Mouse (Mus musculus) lung, embryonic 15.5 days (tissue): ENCODE measurements at regions not wholly inside any gene's neighbourhood (a gene's known extent, or its start where the extent isn't known, plus 50 kb on each side); places are given as distances from the start of the nearest gene placed in this dataset.
A peak's percentile ranks its signal among the peaks of the same experiment; 100 is the strongest.

Experiments
- ATAC-seq: fragments of 200-750 bp; cut with Nextera tagmentation; 2 replicates; pipeline ENCODE4 v1.8.0; 2017; ENCODE audit warnings: moderate number of reproducible peaks, borderline replicate concordance; ENCODE audit not compliant: low FRiP score, low TSS enrichment; ENCODE audit errors: extremely low read depth
- H3K27ac ChIP-seq: fragments of 300-500 bp; sonication (generic); 2 replicates; pipeline ENCODE4 v1.5.1; 2015; ENCODE audit warnings: moderate library complexity, mild to moderate bottlenecking, inconsistent platforms
- H3K27me3 ChIP-seq: fragments of 300-500 bp; sonication (generic); 2 replicates; pipeline ENCODE4 v1.6.1; 2015; ENCODE audit warnings: inconsistent platforms
- H3K36me3 ChIP-seq: fragments of 300-500 bp; sonication (generic); 2 replicates; pipeline ENCODE4 v1.6.1; 2015; ENCODE audit warnings: inconsistent platforms
- H3K4me1 ChIP-seq: fragments of 300-500 bp; sonication (generic); 2 replicates; pipeline ENCODE4 v1.6.1; 2015; ENCODE audit warnings: inconsistent platforms
- H3K4me2 ChIP-seq: fragments of 300-500 bp; sonication (generic); 2 replicates; pipeline ENCODE4 v1.6.1; 2015; ENCODE audit warnings: inconsistent platforms, mild to moderate bottlenecking, moderate library complexity
- H3K4me3 ChIP-seq: fragments of 300-500 bp; sonication (generic); 2 replicates; pipeline ENCODE4 v1.5.1; 2015; ENCODE audit warnings: mild to moderate bottlenecking, inconsistent platforms
- H3K9ac ChIP-seq: fragments of 300-500 bp; sonication (generic); 2 replicates; pipeline ENCODE4 v1.6.1; 2015; ENCODE audit warnings: inconsistent platforms
- H3K9me3 ChIP-seq: fragments of 300-500 bp; sonication (generic); 2 replicates; pipeline ENCODE4 v1.6.1; 2016; ENCODE audit warnings: inconsistent platforms
- WGBS: fragments of 180-500 bp; shearing (Covaris S2); methylation state at CpG from one replicate; pipeline ENCODE4 v1.1.7; 2015; 5-methylcytosine and 5-hydroxymethylcytosine counted together

GRCm38 (mm10) chr2:106424974-106425373 is 268.1 kb upstream of the Mpped2 start:
- H3K4me2 ChIP-seq = no peak overlapping the region
- H3K36me3 ChIP-seq = no peaks in the 10 kb centered on the region
- H3K9me3 ChIP-seq = no peaks in the 10 kb centered on the region
- no peak overlapping the region for H3K4me3 ChIP-seq
- H3K27ac ChIP-seq = no peak overlapping the region
- 72% methylated on average over 3 of the region's 3 CpGs for WGBS
- H3K27me3 ChIP-seq = no peaks in the 10 kb centered on the region
- no peak overlapping the region for H3K9ac ChIP-seq
- ATAC-seq = no peak
- H3K4me1 ChIP-seq = no peaks in the 10 kb centered on the region

DNA sequence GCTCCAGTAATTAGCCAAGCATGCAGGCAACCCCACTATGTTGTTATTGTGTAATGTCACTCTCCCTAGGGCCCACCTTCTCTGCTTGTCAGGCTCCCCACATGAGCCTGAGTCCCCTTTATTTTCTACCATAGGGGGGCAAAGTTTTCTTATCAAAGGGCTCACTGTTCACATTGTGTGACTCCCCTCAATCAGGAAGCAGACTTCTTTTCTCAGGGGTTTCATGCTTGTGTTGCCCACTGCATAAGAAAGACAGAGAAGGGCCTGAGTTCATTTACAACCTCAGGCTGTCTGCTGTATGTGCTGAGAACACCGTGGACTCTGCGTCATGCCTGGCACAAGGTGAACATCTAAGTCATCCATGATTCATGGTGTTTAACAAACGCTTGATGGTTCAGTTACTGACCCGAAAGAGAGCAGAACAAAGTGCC is 267.6 kb upstream of the Mpped2 start:
- Histone ChIP-seq H3K4me1 (no peaks in the 10 kb centered on the region), H3K9ac (no peak overlapping the region)

GRCm38 (mm10) chr2:106426010-106426409 is 267.1 kb upstream of the Mpped2 start:
- no peak overlapping the region for H3K9ac ChIP-seq
- H3K36me3 ChIP-seq = no peaks in the 10 kb centered on the region
- no peak overlapping the region for H3K4me2 ChIP-seq
- WGBS = 88% methylated on average over 1 of the region's 1 CpGs
- H3K9me3 ChIP-seq = no peaks in the 10 kb centered on the region
- no peaks in the 10 kb centered on the region for H3K4me1 ChIP-seq
- H3K4me3 ChIP-seq = no peak overlapping the region
- no peak overlapping the region for H3K27ac ChIP-seq
- no peak for ATAC-seq
- H3K27me3 ChIP-seq = no peaks in the 10 kb centered on the region

More for the DNA sequence above, 267.6 kb upstream of the Mpped2 start:
- 78% methylated on average over 4 of the region's 4 CpGs for WGBS
- no peak overlapping the region for H3K27ac ChIP-seq
- no peaks in the 10 kb centered on the region for H3K27me3 ChIP-seq
- H3K36me3 ChIP-seq = no peaks in the 10 kb centered on the region
- ATAC-seq = no peak
- H3K4me3 ChIP-seq = no peak overlapping the region
- H3K4me2 ChIP-seq = no peak overlapping the region
- no peaks in the 10 kb centered on the region for H3K9me3 ChIP-seq

DNA sequence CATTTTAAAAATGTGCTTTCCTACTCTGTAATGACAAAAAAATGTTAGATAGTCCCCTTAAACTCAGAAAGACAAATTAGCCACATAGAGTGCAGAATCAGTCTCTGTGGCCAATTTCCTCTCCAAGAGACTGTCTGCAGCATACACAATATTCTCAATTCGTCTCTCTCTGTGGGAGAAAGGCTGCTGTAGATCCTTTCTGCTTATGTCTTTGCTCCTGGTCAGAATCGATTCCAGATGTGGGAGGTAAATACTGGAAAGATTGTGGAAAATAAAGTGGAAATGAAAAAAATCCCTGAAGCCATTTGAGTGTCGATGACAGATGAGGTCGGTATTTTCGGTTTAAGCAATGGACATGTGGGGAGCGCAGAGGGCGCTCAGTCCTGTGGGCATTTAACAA is 265.8 kb upstream of the Mpped2 start:
- H3K9ac ChIP-seq = no peak overlapping the region

DNA sequence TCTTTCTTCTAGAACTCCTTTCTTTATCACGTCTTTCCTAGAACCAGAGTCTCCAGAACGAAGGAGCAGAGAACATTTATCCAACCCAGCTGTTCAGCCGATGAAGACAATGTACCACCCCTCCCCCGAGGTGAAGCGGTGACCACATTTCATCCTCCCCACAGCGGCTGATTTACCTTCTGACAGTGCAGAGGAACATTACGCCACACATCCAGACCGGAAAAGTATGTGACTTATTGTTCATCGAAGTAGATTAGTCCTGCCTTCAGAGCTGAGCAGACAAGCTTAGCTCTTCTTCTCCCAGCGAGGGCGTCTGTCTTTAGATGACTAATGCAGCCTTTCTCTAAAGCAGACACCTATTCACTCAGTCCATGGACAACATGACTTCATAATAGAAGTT is 264.2 kb upstream of the Mpped2 start:
- no peak for ATAC-seq
- 24% methylated on average over 11 of the region's 11 CpGs for WGBS
- no peak overlapping the region for H3K9ac ChIP-seq
- H3K4me2 ChIP-seq = 0 out of 2 replicates have a peak overlapping the region, but pooled peaks have one; percentile 4
- H3K4me3 ChIP-seq = no peak overlapping the region
- no peaks in the 10 kb centered on the region for H3K27me3 ChIP-seq
- H3K9me3 ChIP-seq = no peaks in the 10 kb centered on the region
- no peak overlapping the region for H3K27ac ChIP-seq
- H3K36me3 ChIP-seq = no peaks in the 10 kb centered on the region
- no peaks in the 10 kb centered on the region for H3K4me1 ChIP-seq

More for the DNA sequence above, 265.8 kb upstream of the Mpped2 start:
- ATAC-seq = no peak
- Histone ChIP-seq H3K4me2 (0 out of 2 replicates have a peak overlapping the region, but pooled peaks have one; percentile 10), H3K27me3 (no peaks in the 10 kb centered on the region), H3K4me1 (no peaks in the 10 kb centered on the region), H3K4me3 (no peak overlapping the region), H3K27ac (no peak overlapping the region), H3K9me3 (no peaks in the 10 kb centered on the region), H3K36me3 (no peaks in the 10 kb centered on the region)
- WGBS = 65% methylated on average over 7 of the region's 7 CpGs

DNA sequence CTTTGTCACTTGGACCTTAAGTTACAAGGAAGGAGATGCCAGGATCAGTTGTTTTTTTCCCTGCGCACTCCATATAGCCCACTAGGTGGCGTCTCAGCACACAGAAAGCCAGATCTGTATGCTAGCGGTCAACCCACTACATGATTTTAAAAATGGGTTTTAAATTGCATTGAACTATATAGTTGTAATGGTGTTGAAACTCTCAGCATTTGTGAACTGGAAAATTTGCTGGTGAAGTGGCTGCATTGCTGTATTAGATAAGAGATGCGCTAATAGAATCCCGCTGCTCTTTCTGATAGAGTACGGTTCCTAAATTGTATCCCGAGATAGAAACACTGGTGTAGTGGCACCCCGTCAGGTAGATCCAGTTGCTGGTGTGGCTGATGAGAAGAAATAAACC is 261.9 kb upstream of the Mpped2 start:
- H3K27me3 ChIP-seq = no peaks in the 10 kb centered on the region
- no peaks in the 10 kb centered on the region for H3K36me3 ChIP-seq
- ATAC-seq = peak; percentile 67; the same call in 1 of the 2 replicates
- H3K4me1 ChIP-seq = no peaks in the 10 kb centered on the region
- no peak overlapping the region for H3K27ac ChIP-seq
- H3K9ac ChIP-seq = no peak overlapping the region
- WGBS = 29% methylated on average over 8 of the region's 8 CpGs
- no peaks in the 10 kb centered on the region for H3K9me3 ChIP-seq
- no peak overlapping the region for H3K4me3 ChIP-seq
- no peak overlapping the region for H3K4me2 ChIP-seq

DNA sequence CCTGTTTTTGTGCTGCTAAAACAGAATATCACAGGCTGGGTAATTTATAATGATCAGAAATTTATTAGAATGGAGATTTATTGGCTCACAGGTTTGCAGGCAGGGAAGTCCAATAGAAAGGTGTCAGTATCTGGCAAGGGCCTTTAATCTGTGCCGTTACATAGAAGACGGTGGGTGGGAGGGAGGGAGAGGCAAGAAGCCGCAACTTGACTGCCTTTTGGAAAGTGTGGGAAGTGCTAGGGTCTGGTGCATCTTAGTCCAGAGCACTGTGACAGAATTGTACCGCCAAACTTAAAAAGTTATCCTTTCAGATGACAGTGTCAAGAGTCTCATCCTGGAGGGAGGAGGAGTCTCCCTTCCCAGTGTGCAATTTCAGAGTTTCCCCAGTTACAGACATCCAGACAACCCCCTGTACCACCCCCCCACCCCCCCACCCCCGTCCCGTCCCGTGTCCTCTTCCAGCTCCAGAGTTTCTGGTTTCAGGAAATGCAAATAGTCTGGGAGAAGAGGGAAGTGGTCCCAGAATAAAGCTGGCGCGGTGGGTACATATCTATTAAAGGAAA is 261.4 kb upstream of the Mpped2 start:
- ATAC-seq = no peak
- no peaks in the 10 kb centered on the region for H3K9me3 ChIP-seq
- no peaks in the 10 kb centered on the region for H3K4me1 ChIP-seq
- no peaks in the 10 kb centered on the region for H3K27me3 ChIP-seq
- H3K36me3 ChIP-seq = no peaks in the 10 kb centered on the region
- WGBS = 18% methylated on average over 9 of the region's 9 CpGs
- no peak overlapping the region for H3K4me3 ChIP-seq
- H3K27ac ChIP-seq = no peak overlapping the region
- no peak overlapping the region for H3K4me2 ChIP-seq
- H3K9ac ChIP-seq = no peak overlapping the region

DNA sequence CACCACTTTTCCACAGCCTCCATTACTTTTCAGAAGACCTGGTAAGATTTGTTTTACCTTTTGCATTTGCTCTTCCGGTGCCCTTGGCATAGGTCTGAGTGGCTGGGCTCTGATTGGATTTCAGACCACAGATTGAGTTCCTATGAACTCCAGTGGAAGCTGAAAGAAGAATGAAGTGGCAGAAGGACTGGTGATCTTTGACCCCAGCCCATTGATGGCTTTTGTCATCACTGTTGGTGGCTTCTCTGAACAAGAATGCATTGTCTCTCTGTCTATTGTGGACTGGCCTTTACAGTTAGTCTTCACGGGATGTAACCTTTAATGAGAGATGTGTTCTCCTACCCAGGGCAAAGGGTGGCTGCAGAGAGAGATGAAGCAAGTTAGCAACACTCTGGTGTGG is 256.9 kb upstream of the Mpped2 start:
- no peak for ATAC-seq
- Histone ChIP-seq H3K4me3 (no peak overlapping the region), H3K4me1 (no peaks in the 10 kb centered on the region), H3K27ac (no peak overlapping the region), H3K27me3 (no peaks in the 10 kb centered on the region), H3K9ac (no peak overlapping the region), H3K9me3 (no peaks in the 10 kb centered on the region), H3K4me2 (no peak overlapping the region), H3K36me3 (no peaks in the 10 kb centered on the region)
- WGBS = 82% methylated on average over 2 of the region's 2 CpGs

DNA sequence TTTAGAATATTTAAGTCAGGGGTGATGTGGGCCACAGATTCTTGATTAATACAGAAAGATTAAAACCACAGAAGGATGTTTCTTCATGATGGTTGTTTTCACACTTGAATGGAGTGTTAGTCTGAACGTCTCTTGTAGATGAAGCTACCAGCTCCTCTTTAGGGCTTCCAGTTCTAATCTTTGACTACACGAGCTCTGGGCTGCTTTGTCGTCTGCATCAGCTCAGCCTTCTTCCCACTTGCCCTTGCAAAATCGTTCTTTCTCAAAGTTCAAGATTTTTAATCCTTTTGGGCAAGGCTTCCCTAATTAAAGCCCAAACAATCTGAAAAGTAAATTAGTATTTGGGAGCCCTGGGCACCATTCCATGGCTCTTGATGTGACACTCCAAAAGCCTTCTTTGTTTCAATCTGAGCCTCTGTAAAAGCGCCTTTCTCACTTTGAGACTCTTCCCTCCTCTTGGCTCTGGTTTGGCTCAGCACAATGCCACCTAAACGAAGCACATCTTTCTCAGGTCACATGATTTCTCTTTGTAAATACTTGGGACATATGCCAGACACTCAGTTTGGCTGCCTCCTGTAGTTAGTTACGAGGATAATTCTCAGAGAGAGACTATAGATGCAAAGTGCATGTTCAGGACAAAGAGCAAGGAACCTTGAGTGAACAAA is 238.6 kb upstream of the Mpped2 start:
- Histone ChIP-seq H3K27me3 (no peaks in the 10 kb centered on the region), H3K4me3 (no peak overlapping the region), H3K36me3 (no peaks in the 10 kb centered on the region), H3K4me2 (no peak overlapping the region), H3K9ac (no peak overlapping the region), H3K4me1 (no peaks in the 10 kb centered on the region), H3K27ac (no peak overlapping the region), H3K9me3 (no peaks in the 10 kb centered on the region)
- ATAC-seq = no peak
- WGBS = 62% methylated on average over 7 of the region's 7 CpGs

GRCm38 (mm10) chr2:106455039-106455438 is 238.0 kb upstream of the Mpped2 start:
- no peaks in the 10 kb centered on the region for H3K9me3 ChIP-seq
- H3K4me1 ChIP-seq = no peaks in the 10 kb centered on the region
- H3K27ac ChIP-seq = no peak overlapping the region
- no peaks in the 10 kb centered on the region for H3K36me3 ChIP-seq
- no peak for ATAC-seq
- H3K9ac ChIP-seq = no peak overlapping the region
- H3K4me3 ChIP-seq = no peak overlapping the region
- H3K27me3 ChIP-seq = no peaks in the 10 kb centered on the region
- H3K4me2 ChIP-seq = no peak overlapping the region
- 75% methylated on average over 4 of the region's 4 CpGs for WGBS

GRCm38 (mm10) chr2:106455972-106456371 is 237.1 kb upstream of the Mpped2 start:
- WGBS = 87% methylated on average over 3 of the region's 3 CpGs
- Histone ChIP-seq H3K27ac (no peak overlapping the region), H3K4me3 (no peak overlapping the region), H3K4me1 (peaks cover 2% of the 10 kb centered on the region; the same call in 1 of the 2 replicates), H3K36me3 (no peaks in the 10 kb centered on the region), H3K9me3 (no peaks in the 10 kb centered on the region), H3K9ac (no peak overlapping the region), H3K27me3 (no peaks in the 10 kb centered on the region), H3K4me2 (no peak overlapping the region)
- no peak for ATAC-seq

DNA sequence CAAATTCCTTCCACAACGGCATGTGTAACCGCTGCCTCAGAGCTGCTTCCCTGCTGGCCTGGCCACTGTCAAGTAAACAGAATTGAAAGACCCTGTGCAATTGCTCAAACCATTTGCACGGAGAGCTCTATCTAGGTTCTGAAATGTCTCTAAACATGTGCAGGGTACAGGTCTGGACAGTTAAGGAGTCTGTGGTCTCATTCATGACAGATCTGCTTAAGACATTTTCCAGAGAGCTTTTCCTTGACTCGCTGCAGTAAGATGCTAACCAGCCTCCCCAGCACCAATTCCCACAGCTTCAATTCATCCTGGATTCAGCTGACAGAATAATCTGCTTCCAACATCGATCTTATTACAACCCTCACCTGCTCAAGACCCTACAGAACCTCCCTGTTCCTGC is 235.1 kb upstream of the Mpped2 start:
- Histone ChIP-seq H3K9me3 (no peaks in the 10 kb centered on the region), H3K27me3 (no peaks in the 10 kb centered on the region), H3K4me3 (no peak overlapping the region), H3K36me3 (no peaks in the 10 kb centered on the region), H3K27ac (no peak overlapping the region), H3K4me2 (no peak overlapping the region), H3K9ac (no peak overlapping the region), H3K4me1 (peaks cover 10% of the 10 kb centered on the region; the same call in 1 of the 2 replicates)
- WGBS = 50% methylated on average over 5 of the region's 5 CpGs
- no peak for ATAC-seq
